Mouse (Mus musculus): ENCODE data around the gene Krtap4-7. TPM values are rescaled to one million over a fixed set of nuclear protein-coding genes. Genes with fewer than 3 reads are reported as not detected.
"Not testable (repeated sequence)": the region's sequence is repeated elsewhere in the genome, so short reads cannot be mapped to it uniquely, and the experiment has no call there.

The Krtap4-7 gene
- polyA plus RNA-seq, 1 experiment from 2014 or later: not detected

DNA sequence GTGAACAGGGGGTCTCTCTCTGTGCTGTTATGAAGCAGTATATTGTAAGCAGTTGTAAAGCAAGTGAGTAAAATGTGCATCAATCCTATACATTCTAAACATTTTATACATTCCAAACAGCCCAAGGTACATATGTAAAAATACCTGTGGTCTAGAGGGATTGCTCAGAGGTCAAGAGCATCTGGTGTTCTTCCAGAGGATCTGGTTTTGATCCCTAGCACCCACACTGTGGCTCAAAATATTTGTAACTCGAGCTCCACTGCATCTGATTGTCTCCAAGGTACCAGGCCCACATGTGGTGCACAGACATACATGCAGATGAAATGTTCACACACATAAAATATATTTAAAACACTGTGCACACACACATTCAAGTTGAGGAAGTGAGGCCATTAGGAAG lies 3.0 kb downstream of the Krtap4-7 start:
- ATAC-seq (ENCODE audit: extremely low read depth, insufficient number of reproducible peaks, low FRiP score, low TSS enrichment): no peak
- H3K27ac ChIP-seq (replicated peaks): no peak overlapping the region
- H3K9me3 ChIP-seq: no peaks in the 10 kb centered on the region
- H3K4me2 ChIP-seq: no peak overlapping the region
- H3K4me1 ChIP-seq: peaks cover 3% of the 10 kb centered on the region; the same call in 1 of the 2 replicates
- H3K9ac ChIP-seq: no peak overlapping the region
- WGBS: 13% methylated on average over 1 of the region's 1 CpGs
- no peak overlapping the region for H3K4me3 ChIP-seq
- H3K27me3 ChIP-seq (replicated peaks): peaks cover 3% of the 10 kb centered on the region; the same call in 1 of the 2 replicates
- no peaks in the 10 kb centered on the region for H3K36me3 ChIP-seq

DNA sequence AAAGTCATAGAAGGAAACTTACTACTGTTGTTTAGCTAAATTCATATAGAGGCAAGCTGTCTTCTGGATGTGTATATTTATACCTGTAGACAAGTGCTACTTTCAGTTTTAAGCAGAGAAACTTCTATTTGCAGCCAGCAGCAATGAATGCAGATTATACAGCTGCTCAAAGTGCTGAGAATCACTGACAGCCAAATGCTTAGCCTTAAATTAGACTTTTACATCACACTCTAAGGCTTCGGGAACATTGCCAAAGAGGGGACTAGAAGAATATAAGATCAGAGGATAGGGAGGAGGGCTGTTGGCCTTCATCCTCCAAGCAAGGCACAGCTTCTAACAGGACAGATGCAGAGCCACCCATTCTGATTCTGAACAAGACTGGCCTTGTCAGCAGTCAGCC lies 6.8 kb downstream of the Krtap4-7 start:
- Histone ChIP-seq H3K4me3 (no peak overlapping the region), H3K9ac (no peak overlapping the region), H3K4me1 (peaks cover 3% of the 10 kb centered on the region; the same call in 1 of the 2 replicates), H3K27ac (replicated peaks) (no peak overlapping the region), H3K27me3 (replicated peaks) (no peaks in the 10 kb centered on the region; the same call in 1 of the 2 replicates), H3K36me3 (no peaks in the 10 kb centered on the region), H3K9me3 (no peaks in the 10 kb centered on the region), H3K4me2 (no peak overlapping the region)
- 60% methylated on average over 1 of the region's 1 CpGs for WGBS
- no peak for ATAC-seq (ENCODE audit: extremely low read depth, insufficient number of reproducible peaks, low FRiP score, low TSS enrichment)

DNA sequence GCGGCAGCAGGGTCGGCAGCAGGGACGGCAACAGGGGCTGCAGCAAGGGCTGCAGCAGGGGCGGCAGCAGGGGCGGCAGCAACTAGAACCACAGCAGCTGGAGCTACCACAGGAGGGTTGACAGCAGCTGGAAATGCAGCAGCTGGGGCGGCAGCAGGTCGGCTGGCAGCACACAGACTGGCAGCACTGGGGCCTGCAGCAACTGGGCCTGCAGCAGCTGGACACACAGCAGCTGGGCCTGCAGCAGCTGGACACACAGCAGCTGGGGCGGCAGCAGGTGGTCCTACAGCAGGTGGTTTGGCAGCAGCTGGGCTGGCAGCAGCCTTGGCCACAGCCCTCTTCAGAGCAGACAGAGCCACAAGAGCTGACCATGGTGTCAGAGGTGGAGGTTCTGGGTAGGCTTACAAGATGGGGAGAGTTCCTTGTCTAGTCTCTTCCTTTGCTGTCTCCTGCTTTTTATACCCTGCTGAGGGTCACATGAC lies 9.2 kb downstream of the Krtap4-7 start, which contains the start of gene Krtap4-2:
Krtap4-2 (minus strand) TSS at position 432 of the 482 bp plus-strand sequence.
- Histone ChIP-seq H3K4me2 (no peak within 1 kb of the TSS), H3K9me3 (no peaks in the 10 kb centered on the region), H3K4me3 (no peak within 1 kb of the TSS), H3K27ac (replicated peaks) (no peak within 1 kb of the TSS), H3K4me1 (peaks cover 3% of the 10 kb centered on the region; the same call in 1 of the 2 replicates), H3K9ac (no peak within 1 kb of the TSS), H3K36me3 (no peaks in the 10 kb centered on the region), H3K27me3 (replicated peaks) (no peaks in the 10 kb centered on the region; the same call in 1 of the 2 replicates)
- 34% methylated on average over 8 of the region's 8 CpGs for WGBS
- no peak for ATAC-seq (ENCODE audit: extremely low read depth, insufficient number of reproducible peaks, low FRiP score, low TSS enrichment)

DNA sequence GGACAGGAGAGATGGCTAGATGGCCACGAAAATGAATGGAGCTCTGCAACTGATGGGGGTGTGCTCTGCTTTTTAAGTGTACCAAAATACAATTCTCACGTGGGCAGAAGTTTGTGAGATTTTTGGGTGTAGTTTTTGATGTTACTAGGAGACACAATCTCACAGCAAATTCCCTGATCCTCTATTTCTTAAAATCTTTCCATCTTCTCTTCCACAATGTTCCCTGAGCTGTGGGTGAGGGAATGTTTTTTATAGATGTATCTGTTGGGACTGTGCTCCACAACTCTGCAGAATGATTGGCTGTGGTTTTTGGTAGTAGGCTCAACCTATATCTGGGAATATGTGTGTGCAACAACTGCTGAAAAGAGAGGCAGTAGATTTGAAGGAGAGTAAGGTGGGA lies 10.6 kb downstream of the Krtap4-7 start:
- no peaks in the 10 kb centered on the region; the same call in 1 of the 2 replicates for H3K27me3 ChIP-seq (replicated peaks)
- H3K9ac ChIP-seq: no peak overlapping the region
- H3K9me3 ChIP-seq: no peaks in the 10 kb centered on the region
- no peak overlapping the region for H3K27ac ChIP-seq (replicated peaks)
- H3K4me3 ChIP-seq: no peak overlapping the region
- no peaks in the 10 kb centered on the region for H3K36me3 ChIP-seq
- no peak for ATAC-seq (ENCODE audit: extremely low read depth, insufficient number of reproducible peaks, low FRiP score, low TSS enrichment)
- WGBS: 62% methylated on average over 2 of the region's 2 CpGs
- H3K4me2 ChIP-seq: no peak overlapping the region
- H3K4me1 ChIP-seq: peaks cover 3% of the 10 kb centered on the region; the same call in 1 of the 2 replicates

DNA sequence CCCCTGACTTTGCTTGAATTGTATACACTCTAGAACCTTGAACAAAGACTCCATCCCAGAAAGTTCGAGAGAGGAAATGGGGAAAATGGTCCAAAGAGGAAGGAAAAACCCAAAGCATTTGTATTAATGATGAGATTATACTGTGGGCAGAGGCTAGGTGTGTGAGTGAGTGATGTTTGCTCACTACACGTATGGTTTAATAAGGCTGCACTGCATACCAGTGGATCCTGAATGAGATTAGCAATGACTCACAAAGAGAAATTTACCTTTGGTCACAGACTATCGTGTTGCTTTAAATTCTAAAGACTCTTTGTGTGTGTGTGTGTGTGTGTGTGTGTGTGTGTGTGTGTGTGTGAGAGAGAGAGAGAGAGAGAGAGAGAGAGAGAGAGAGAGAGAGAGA lies 13.0 kb downstream of the Krtap4-7 start:
- 61% methylated on average over 3 of the region's 3 CpGs for WGBS
- Histone ChIP-seq H3K4me2 (no peak overlapping the region), H3K9me3 (no peaks in the 10 kb centered on the region), H3K36me3 (no peaks in the 10 kb centered on the region), H3K4me3 (no peak overlapping the region), H3K27ac (replicated peaks) (no peak overlapping the region), H3K4me1 (no peaks in the 10 kb centered on the region), H3K9ac (no peak overlapping the region), H3K27me3 (replicated peaks) (no peaks in the 10 kb centered on the region; the same call in 1 of the 2 replicates)
- no peak for ATAC-seq (ENCODE audit: extremely low read depth, insufficient number of reproducible peaks, low FRiP score, low TSS enrichment)

DNA sequence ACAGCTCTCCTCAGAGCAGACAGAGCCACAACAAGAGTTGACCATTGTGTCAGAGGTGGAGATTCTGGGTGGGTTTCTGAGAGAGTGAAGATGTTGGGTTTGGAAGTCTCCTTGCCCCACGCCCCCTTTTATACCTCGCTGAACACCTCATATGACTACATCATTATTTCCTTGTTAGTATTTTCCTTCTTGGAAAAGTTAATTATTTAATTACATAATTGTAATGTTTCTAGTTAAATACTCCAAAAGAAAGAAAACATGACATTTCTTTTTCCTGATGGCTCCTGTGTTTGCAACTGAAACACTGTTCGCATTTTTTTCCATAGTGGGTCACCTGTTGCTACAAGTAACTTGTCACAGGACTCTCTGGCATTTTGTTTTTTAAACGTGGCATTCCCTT lies 15.8 kb downstream of the Krtap4-7 start, which contains the start of gene Krtap4-1:
Krtap4-1 (minus strand) TSS at position 101 of the 400 bp plus-strand sequence.
- Histone ChIP-seq H3K36me3 (no peaks in the 10 kb centered on the region), H3K9ac (no peak within 1 kb of the TSS), H3K4me1 (no peaks in the 10 kb centered on the region), H3K9me3 (no peaks in the 10 kb centered on the region), H3K4me2 (no peak within 1 kb of the TSS), H3K27me3 (replicated peaks) (no peaks in the 10 kb centered on the region), H3K4me3 (no peak within 1 kb of the TSS), H3K27ac (replicated peaks) (no peak within 1 kb of the TSS)
- 68% methylated on average over 4 of the region's 4 CpGs for WGBS
- ATAC-seq (ENCODE audit: extremely low read depth, insufficient number of reproducible peaks, low FRiP score, low TSS enrichment): no peak

DNA sequence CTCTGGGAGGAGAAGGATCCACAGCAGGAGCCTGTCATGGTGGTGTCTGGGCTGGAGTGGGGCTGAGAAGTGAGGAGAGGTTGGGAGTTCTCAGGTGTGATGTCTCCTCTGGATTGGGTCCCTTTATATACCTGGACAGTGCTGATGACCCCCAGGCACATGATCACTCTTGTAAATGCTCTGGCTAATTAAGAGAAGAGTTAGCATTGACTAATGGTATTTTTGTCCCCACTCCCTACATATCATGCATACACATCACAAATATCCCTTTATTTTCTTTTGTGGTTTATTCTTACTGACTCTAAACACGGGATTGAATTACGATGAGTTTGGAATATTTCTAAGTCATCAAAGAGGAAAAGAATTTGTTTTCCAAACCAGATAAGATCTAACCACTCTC lies 23.6 kb downstream of the Krtap4-7 start, which contains the start of gene Gm11562:
Gm11562 (minus strand) TSS at position 101 of the 400 bp plus-strand sequence.
- no peaks in the 10 kb centered on the region for H3K27me3 ChIP-seq (replicated peaks)
- H3K36me3 ChIP-seq: no peaks in the 10 kb centered on the region
- H3K9me3 ChIP-seq: no peaks in the 10 kb centered on the region
- no peak within 1 kb of the TSS for H3K27ac ChIP-seq (replicated peaks)
- no peak within 1 kb of the TSS for H3K9ac ChIP-seq
- ATAC-seq (ENCODE audit: extremely low read depth, insufficient number of reproducible peaks, low FRiP score, low TSS enrichment): no peak
- 76% methylated on average over 2 of the region's 2 CpGs for whole genome bisulfite sequencing
- H3K4me1 ChIP-seq: no peaks in the 10 kb centered on the region
- no peak within 1 kb of the TSS for H3K4me2 ChIP-seq
- no peak within 1 kb of the TSS for H3K4me3 ChIP-seq

DNA sequence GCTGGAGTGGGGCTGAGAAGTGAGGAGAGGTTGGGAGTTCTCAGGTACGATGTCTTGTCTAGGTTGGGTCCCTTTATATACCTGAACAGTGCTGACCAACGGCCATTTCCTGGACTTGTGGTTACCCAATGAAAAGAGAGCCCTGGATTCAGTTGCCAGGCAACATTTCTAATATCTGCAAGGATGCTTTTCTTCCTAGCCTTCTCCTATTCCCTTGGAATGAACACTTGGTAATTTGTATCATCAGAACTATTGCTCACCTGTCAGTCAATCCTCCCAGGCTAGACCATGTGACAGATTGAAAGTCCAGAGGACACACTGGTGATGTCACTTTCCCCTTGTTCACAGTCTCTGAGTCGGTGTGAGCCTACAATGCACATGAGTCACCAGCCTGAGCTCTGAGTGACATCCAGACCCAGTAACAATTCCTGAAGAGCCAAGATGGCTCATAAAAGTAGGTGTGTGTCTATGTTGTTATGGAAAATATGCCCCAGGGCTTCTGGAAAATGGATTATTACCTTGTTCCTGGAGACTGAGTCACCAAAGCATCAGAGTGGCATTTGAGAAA lies 29.0 kb downstream of the Krtap4-7 start, which contains the start of gene Krtap2-4:
Krtap2-4 (minus strand) TSS at position 51 of the 568 bp plus-strand sequence.
- no peaks in the 10 kb centered on the region for H3K27me3 ChIP-seq (replicated peaks)
- no peak for ATAC-seq (ENCODE audit: extremely low read depth, insufficient number of reproducible peaks, low FRiP score, low TSS enrichment)
- WGBS: 61% methylated on average over 3 of the region's 3 CpGs
- H3K9me3 ChIP-seq: no peaks in the 10 kb centered on the region
- H3K9ac ChIP-seq: no peak within 1 kb of the TSS
- H3K4me1 ChIP-seq: no peaks in the 10 kb centered on the region
- H3K27ac ChIP-seq (replicated peaks): no peak within 1 kb of the TSS
- no peak within 1 kb of the TSS for H3K4me2 ChIP-seq
- no peak within 1 kb of the TSS for H3K4me3 ChIP-seq
- no peaks in the 10 kb centered on the region for H3K36me3 ChIP-seq

DNA sequence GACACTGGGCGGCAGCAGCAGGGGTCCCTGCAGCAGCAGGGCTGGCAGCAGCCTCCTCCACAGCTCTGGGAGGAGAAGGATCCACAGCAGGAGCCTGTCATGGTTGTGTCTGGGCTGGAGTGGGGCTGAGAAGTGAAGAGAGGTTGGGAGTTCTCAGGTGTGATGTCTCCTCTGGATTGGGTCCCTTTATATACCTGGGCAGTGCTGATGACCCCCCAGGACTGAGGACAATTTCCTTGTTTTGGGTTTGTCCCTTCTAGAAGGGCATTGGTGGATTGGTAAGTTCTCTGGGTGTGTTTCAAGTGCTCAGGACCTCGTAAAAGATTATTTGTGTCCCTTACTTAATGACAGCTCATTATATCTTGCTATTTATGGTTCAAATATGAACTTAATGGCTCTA lies 33.8 kb downstream of the Krtap4-7 start, which contains the start of gene Gm11937:
Gm11937 (minus strand) TSS at position 101 of the 400 bp plus-strand sequence.
- WGBS: 55% methylated on average over 1 of the region's 2 CpGs
- not testable (repeated sequence) for H3K27me3 ChIP-seq (replicated peaks); H3K4me1 ChIP-seq; H3K36me3 ChIP-seq; H3K9me3 ChIP-seq; H3K9ac ChIP-seq; H3K27ac ChIP-seq (replicated peaks); ATAC-seq (ENCODE audit: extremely low read depth, insufficient number of reproducible peaks, low FRiP score, low TSS enrichment); H3K4me2 ChIP-seq; H3K4me3 ChIP-seq

DNA sequence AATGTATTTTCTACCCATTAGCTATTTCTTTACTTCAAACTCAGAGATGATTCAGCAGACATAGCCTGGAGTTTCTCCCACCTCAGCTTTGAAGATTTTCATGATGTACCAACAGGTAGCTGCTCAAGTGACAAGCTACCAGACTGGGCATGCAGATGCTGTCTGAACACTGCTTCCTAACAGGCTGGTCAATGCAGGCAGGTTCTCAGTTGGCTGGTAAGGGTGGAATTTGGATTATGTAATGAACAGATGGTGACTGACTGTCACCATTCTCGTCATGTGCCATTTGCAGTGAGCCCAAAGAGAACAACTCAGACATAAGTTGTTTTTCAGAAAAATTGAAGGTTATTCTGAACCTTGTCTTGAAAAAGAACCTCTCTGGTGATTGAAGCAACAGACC lies 34.8 kb downstream of the Krtap4-7 start:
- H3K36me3 ChIP-seq: no peaks in the 10 kb centered on the region
- H3K27me3 ChIP-seq (replicated peaks): peaks cover 10% of the 10 kb centered on the region; the same call in 1 of the 2 replicates
- no peak overlapping the region for H3K27ac ChIP-seq (replicated peaks)
- H3K4me2 ChIP-seq: no peak overlapping the region
- H3K9me3 ChIP-seq: no peaks in the 10 kb centered on the region
- 52% methylated on average over 1 of the region's 1 CpGs for WGBS
- no peak overlapping the region for H3K9ac ChIP-seq
- H3K4me1 ChIP-seq: no peaks in the 10 kb centered on the region
- no peak for ATAC-seq (ENCODE audit: extremely low read depth, insufficient number of reproducible peaks, low FRiP score, low TSS enrichment)
- no peak overlapping the region for H3K4me3 ChIP-seq

DNA sequence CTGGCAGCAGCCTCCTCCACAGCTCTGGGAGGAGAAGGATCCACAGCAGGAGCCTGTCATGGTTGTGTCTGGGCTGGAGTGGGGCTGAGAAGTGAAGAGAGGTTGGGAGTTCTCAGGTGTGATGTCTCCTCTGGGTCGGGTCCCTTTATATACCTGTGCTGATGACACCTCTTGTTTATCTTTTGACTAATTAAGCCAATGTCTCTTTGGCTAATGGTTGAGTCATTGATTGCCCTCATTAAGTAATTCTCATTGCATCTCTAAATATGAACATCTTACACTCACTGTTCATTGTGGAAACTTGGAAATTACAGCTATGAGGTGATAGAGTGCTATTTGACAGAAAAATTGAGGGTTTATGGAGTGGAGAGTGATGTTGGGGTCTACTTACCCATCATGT lies 40.7 kb downstream of the Krtap4-7 start, which contains the start of gene Gm11938:
Gm11938 (minus strand) TSS at position 101 of the 400 bp plus-strand sequence.
- H3K27me3 ChIP-seq (replicated peaks); H3K4me3 ChIP-seq; H3K9ac ChIP-seq; H3K36me3 ChIP-seq; H3K4me1 ChIP-seq; ATAC-seq (ENCODE audit: extremely low read depth, insufficient number of reproducible peaks, low FRiP score, low TSS enrichment); H3K27ac ChIP-seq (replicated peaks); H3K4me2 ChIP-seq; H3K9me3 ChIP-seq: not testable (repeated sequence)
- WGBS: 42% methylated on average over 1 of the region's 1 CpGs

DNA sequence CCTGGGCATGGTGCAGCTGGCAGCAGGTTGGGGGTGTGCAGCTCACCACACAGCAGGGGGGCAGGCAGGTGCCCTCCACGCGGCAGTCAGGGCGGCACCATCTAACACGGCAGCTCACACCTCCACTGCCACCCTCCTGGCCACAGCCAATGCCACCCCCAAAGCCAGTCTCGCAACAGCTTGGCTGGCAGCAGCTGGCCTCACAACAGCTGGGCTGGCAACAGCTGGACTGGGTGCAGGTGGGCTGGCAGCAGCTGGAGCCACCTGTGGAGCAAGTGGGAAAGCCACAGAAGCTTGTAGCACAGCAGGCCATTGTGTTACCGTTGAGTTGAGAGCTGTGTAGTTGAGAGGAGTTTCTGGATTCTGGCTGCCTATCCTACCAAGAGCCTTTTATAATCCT lies 46.1 kb downstream of the Krtap4-7 start, which contains the start of gene Krtap9-3:
Krtap9-3 (minus strand) TSS at position 364 of the 400 bp plus-strand sequence.
- not testable (repeated sequence) for H3K27ac ChIP-seq (replicated peaks); H3K4me2 ChIP-seq; H3K27me3 ChIP-seq (replicated peaks); H3K9ac ChIP-seq; ATAC-seq (ENCODE audit: extremely low read depth, insufficient number of reproducible peaks, low FRiP score, low TSS enrichment); H3K9me3 ChIP-seq; H3K4me1 ChIP-seq; H3K4me3 ChIP-seq; H3K36me3 ChIP-seq
- 78% methylated on average over 6 of the region's 6 CpGs for WGBS
